Mouse (Mus musculus) telencephalon, adult 2 months (tissue): Measurements from ENCODE around the gene Fam53b.

ENCODE experiments used
- DNase-seq: peaks from one replicate; pipeline ENCODE4 v3.0.0-alpha.2; 2011; ENCODE audit warnings: low read depth, low spot score

The Fam53b gene

DNA sequence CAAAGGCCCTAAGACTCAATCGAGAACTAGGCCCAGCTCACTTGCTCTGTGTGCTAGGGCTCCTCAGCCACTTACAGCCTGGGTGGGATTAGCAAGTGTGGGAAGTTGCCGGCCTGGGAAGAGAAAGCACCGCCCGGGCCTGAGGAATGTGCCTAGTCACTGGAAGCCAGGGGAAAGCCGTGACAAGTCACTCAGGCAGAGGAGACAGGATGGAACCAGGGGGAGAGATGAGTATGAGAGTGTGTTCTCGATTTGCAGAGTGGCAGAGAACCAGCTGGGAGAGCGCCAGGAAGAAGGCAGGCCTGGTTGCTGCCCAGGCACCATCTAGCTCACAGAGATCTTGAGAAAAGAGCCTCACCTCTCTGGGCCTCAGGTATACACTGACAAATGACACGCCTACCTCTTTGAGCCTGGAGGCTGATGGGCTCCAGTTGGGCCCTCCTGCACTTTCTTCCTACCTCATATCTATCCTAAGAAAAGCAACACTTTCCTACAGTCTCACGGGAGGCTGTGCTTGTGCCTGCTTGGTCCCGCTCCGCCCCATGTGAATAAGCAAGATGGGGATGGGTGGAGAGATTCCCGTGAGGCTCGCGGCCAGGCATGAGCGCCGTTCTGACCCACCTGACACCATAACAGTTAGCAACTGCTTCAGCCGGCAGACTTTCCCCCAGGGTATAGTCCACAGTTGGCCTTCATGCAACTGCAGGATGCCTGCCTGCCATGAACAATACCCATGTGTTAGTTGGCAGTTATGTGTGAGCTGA is 77.4 kb downstream of the Fam53b start:
- peak; percentile 55 for DNase-seq

DNA sequence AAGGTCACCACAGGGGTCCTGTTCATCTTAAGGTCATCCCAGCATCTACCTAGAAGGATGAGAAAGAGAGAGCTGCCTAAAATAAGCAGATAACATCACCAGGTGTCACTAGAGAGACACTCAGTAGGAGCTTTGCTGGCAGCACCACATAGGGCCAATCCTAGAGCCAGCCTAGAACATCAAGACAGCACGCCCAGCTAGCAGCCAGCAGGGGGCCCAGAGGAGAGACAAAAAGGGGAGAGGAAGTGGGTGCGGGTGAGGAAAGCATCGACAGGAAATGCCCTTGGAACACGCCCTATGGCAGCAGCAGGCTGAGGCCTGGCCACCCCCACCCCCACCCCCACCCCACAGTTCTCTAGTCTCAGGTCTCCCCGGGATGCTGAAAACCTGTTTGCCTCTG is 78.5 kb downstream of the Fam53b start:
- no peak for DNase-seq

DNA sequence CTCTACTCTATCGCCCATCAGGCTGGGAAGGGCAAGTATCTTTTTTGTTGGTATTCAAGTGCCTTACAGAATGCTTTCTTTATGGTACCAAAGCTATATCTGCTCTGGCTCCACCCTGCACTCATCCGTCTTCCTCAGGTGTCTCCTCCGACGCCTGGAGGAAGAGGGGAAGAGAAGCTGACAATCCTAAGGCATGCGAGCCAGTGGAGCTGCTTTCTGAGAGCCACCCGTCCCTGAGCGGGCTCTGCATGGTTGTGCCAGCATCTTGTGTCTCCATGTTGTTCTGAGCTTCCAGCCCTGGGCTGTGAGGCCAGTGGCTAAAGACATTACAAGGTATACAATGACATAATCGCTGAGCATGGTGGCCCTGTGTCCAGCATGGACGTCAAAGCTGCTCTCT is 79.5 kb downstream of the Fam53b start:
- DNase-seq, result no peak

DNA sequence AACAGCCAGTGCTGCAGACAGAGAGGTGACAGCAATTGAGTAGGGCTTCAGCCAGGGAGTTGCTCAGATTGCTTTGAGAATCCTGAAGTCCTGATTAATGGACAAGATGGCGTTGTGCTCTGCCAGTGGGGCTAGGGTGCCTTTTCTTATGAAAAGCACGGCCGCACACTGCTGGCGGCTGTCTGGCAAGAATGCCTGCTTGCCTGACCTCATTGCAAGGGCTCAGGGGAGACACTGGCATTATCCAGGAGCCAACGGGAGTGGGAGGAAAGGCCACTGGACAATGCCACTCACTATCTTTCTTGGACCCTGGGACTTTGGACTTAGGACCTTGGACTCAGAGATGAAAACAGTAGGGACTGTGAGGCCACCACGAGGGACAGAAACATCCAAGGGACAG is 80.2 kb downstream of the Fam53b start:
- DNase-seq, result no peak

DNA sequence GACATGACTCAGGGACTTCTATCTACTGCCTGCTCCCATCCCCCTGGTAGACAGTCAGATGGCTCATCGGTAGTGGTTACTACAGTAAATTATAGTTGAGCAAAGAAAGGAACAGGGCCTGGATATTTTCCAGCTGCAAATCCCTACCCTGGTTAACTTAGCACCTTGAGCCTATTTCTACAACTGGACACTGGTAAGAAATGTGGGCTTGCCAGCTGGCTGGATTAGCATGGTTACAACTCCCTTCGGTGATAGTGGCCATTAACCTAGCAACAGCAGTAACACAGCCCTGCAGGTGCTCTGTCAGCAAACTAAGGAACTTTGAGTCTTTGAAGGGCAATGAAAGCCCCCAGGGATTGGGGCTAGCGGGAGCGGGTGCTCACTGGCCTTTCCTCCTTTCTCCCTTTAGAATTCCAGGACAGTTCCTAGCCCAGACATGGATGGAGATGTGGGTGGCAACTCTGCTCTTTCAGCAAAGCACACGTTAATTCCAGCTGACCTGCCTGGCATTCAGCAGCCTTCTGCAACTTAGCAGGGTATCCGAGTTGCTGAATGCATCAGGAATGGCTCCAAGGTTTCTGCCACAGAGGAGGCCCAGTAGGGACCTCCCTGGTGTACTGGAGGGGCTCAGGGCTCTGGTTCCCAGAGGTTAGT is 81.4 kb downstream of the Fam53b start:
- no peak for DNase-seq

DNA sequence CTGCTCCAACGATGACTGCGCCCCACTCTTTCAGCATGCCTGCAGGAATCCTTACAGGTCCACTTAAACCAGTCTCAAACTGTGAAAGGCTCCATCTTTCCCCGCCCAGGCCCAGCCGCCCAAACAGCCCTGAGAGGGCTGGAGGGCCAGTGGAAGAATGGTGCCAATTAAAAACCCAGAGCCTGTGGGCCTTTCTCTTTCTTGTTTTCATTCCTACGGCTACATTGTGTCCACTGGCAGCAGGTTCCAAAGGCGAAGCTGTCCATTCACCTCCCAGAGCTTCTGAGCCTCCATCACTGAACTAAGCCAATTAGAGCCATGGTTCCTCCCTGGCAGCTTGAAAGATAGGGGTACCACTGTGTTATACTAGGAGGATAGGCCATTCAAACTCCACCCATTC is 82.1 kb downstream of the Fam53b start:
- DNase-seq, result no peak

DNA sequence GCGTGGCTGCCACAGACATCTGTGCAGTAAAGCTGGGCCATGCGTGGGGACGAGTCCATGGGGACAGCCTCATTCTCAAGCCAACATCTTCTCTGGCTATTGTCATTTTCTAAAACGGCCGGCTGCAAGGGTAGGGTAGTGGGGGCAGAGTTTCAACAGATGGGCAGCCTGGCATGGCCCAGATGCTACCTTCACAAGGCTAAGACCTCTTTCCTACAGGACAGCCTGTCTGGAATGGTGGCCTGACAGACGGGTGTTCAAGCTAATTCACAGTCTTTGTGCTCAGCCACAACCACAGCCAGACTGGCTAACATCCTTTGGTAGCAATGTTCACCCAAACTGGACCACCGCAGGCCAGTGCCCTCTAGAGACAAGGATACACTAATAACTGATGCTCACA is 83.2 kb downstream of the Fam53b start:
- no peak for DNase-seq

DNA sequence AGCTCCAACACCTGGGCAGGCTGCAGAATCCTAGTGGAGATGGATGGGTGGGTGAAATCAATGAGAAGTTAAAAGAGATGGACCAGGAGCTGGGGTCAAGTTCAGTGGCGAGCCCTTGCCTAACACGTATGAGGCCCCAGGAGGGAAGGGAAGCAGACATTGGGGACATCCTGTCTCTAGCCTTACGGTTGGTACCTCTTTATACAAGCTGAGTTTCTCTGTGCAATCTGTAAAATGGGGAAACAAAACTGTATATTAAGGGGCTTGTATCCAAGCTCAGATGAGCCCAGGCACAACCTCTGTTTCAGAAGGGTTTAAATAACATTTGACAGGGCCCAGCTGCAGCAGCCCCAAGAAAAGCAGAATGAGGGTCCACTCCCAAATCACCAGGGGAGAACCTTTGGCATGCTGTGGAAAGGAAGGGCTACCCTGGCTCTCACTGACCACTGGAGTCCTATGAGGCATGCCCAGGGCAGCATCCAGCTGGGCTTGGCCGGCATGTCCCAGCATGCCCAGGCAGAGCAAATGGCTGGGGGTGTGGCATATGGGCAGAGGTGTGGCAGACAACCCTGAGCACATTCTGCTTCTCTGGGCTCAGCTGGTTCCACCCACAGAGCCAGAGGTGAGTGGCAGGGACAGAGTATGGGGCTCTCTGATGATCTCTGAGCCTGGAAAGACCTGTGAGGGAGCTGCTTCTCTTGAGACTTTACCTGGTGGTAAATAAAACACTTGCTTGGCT is 84.4 kb downstream of the Fam53b start:
- no peak for DNase-seq

DNA sequence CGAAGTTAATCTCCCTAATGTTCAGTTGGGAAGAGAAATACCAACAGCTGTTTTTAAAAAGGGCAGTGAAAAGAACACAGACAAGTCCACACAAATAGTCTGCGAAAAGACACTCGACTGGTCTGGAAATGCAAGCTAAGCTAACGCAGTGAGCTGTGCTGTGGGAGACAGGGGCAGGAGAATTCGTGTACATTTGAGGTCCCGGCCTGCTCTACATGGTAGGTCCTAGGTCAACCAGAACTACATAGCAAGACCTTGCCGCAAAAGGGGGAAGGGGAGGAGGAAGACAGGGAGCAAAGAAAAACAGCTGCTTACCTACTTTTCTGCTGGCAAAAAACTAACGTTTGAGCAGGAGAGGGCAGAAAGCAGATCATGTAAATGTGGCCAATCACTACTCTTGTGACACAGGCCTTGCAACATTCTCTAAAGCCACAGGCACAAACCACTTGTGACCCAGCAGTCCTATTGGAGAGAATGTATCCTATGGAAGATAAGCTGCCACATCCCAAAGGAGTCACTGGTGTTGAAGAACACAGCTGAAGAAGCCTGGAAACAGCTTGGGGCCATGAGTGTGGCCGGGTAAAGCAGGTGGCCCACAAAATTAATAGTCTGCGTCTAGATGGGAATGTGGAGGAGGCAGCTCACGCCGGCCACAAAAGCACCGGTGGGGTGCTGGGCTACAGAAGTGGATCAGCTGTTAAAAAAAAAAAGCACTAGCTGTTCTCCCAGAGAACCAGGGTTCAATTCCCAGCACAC is 87.4 kb downstream of the Fam53b start:
- no peak for DNase-seq

DNA sequence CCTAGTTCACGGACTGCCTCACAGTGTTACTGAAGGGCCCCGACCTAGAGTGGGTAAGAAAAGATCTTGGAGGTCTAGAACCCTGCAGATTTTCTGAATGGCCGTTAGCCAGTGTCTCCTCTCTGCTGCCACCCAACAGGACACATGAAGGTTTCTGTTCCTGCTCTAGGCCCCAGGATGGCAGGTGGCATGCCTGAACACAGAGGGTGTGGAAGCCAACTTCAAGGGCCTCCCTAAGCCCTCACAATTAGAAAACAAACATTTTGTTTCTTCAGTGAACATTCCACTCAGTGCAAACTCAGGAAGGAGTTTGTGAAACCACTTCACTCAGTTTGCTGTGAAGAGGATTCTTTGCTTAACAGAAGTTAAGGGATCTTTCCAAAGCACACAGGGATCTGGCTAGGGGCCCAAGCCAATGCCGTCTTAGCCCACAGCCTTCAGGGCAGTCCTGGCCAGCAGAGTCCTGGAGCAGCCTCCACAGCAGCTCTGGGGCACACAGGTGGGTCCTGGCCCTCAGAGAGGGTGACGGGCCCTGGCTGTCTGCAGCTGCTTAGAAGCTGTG is 89.1 kb downstream of the Fam53b start:
- DNase-seq, result no peak

DNA sequence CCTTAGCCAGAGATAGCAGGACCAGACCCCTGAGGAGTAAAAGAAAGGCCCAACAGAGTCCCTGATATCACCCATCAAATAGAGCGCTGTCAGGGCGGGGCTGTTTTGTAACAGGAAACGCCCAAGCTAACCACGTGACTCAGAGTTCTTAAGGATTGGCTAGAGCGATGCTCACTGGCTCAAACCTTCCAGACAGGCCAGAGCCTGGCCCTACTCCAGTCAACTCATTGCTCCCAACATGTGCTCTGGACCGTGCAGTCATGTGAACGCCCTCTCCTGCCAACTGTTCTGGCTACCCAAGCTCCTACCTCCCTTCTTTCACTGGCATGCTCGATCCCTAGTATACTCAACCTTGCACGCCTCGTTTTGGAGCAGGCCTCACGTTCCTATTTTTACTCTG is 89.8 kb downstream of the Fam53b start:
- peak; percentile 68 for DNase-seq

DNA sequence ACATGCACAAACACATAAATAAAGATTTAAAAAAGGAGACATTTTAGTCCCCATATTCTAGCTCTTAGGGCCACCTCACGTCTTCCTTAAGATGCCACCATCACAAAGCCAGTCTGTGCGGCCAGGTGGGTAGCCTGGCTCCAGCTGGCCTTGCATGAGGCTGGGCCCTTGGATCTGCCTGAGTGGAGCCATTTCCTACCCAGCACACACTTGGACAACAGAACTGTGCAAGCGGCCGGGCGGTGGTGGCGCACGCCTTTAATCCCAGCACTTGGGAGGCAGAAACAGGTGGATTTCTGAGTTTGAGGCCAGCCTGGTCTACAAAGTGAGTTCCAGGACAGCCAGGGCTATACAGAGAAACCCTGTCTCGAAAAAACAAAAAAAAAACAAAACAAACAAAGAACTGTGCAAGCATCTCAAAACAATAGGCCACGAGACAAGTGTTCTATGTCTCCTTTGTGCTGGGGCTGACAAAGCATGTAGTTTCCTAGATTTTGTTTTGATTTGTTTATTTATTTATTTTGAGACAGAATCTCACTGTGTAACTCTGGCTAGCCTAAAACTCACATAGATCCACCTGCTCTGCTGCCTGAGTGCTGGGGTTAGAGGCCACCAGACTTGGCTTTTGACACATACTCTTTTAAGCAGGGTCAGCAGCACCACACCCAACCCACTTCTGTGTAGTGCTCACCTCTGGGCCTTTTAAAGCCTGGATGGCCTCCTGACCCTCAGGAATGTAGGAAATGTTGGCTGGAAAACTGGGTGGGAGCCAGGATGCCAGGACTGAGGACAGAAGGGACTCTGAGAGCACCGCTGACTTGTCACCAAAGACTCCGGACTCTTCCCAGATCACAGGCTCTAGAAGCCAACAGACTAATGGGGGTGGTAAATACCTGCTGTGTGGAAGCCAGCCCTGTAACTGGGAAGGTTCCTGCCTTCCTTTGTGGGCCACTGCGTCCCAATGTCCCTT is 91.0 kb downstream of the Fam53b start:
- peak; percentile 65 for DNase-seq

DNA sequence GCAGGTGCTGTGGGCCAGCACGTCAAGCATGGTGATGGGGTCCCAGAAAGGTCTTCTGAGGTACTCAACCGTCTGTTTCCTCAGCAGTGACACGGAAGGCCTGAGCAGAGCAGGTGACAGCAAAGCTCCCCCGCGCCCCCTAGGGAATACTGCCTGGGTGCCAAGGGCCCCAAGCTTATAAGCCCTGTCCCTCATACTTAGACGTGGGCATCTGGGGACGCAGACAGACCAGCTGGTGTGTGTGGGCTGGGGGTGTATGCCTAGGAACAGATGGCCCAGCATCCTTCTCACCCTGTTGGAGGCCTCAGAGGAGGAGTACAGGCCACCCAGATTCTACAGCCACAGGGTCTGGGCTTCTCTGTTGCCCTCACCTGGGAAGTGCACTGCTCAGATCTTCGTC is 93.1 kb downstream of the Fam53b start:
- no peak for DNase-seq

DNA sequence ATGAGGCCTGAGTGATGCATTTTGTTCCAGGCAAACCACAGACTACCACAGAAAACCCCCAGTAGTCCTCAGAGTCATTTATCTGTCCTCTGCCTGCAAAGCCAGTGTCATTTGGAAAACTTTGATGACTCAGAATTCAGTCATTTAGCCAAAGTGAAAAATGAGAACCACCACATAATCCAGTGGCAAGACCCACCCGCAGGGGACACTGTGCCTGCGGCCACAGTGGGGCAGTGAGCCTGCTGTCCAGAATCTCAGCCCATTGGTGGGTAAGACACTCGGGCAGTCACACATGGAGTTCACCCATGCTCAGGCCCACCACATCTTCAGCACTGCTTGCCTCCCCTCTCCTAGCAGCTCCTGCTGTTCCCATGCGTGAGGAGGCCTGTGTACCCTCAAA is 94.1 kb downstream of the Fam53b start:
- DNase-seq, result no peak

DNA sequence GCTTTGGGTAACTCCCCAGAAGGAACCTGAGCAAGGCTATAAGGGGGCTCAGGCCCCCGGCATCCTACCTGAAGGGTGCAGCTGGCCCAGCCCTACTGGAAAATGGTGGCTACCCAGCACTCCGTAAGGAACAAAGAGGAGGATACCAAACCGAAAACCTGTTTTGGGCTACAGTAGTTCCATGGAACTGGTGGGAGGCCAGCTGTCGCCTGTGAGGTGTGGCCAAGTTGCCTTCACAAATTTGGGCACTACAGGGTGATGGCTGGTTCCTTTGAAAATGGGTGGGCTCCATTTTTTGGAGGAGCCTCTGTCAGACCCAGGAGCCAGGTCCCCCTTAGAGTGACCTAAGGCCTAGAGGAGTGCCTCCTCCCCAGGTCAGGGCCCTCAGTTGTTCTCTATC is 98.4 kb downstream of the Fam53b start:
- no peak for DNase-seq

DNA sequence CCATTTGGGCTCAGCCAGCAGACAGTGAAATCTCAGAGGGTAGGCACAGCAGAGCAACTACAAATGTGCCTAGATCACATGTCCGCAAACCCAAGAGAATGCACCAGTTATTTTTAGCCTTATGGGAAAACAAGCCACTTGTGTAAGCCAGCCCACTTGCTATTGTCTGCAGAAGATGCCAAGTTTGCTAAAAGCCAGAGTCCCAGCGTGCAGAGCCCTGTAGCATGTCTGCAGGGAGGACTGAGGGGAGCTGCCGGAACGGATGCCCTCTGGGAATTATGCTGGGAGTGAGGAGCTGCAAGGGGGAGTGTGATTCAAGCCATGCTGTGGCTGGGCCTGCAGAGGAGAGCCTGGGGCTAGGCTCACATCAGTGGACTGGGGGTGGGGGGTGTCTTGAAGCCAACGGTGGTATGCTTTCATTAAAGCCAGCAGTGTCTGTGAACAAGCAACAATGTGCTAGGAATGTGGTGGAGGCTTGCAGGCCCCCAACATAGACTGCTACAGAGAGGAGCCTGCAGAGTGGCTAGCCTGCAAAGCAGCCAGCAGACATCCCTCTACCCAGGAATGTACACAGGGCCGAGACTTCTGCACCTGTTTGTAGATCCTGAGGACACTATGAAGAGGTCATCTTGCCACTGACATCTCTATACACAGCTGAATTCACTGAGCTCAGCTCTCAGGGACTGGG is 99.3 kb downstream of the Fam53b start:
- peak; percentile 91 for DNase-seq

DNA sequence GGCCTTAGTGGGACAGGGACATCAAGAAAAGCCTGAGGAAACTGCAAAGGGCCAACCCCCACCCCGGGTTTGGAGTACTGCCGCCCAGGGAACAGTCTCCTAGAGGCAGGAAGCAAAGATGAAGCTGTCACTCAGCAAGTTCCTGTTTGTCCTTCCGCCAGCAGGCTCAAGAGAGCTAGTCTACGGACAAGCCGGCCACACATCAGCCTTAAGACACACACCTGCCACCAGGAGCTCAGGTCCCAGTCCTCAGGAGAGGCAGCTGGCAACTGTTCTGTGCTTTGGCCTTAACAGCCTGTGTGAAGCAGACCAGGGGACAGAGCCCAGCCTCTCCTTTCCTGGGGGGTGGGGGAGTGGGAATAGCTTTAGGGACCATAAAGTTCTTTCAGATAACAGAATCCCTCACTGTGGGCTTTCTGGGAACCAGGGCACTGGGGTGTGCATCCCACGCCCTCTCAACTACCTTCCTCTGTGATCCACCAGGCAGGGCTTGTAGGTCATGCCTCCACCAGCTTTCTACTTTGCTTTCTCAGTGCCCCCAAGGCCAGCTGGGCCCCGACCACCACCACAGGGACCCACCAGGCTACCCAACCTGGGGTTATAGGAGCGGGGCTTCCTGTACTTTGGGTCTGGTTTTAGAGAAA is 100.1 kb downstream of the Fam53b start:
- no peak for DNase-seq

DNA sequence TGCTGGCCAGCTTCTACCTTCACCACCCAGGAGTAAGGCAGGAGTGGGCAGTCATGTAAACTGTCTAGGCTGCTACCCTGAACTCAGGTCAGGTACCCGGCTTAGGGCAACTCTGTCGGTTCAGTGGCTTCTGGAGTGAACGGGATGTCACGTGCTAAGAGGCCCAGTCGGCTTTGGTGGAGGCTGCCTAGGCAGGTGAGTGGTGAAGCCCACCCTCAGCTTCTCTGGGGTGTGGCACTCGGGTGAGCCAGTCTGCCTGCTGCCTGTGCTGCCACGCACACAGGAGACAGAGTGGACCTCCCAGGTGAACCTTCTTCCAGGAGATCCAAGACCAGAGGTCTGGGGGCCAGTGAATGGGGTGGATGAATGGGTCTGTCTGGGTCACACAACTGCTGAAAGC is 100.7 kb downstream of the Fam53b start:
- no peak for DNase-seq

DNA sequence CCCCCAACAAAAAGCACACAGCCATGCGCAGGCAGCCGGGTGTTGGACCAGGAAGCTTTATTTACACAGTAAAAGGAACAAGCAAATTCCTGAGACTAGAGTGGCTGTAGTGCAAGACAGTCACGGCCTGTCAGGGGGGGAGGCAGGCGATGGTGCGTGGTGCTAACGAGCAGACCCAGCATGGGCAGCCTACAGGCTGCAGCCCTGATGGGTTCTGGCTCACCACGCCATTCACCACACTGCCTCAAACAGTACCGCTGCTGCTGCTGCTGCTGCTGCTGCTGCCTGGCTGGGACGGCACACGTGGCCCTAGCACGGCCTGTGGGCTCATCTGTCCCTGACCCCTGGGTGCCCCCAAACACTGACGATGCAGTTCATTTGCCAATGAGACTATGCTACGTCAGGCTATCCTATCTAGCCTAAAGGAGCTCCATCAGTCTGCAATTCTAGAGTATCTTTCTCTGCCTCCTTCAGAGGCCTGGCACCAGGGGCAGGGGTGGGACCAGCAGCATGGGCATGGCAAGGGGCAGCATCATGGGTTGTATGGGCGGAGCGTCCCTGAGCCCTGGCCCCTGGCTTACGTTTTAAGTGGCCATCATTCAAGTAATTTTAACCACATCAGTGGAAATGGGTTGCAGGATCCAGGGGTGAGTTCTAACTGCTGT is 101.5 kb downstream of the Fam53b start:
- no peak for DNase-seq
